Comparison of ENCODE assay signal across 10 mouse cellular contexts in genomic region chr6:115006948-115007347, GRCm38 (mm10). TPM values are rescaled to one million over a fixed set of nuclear protein-coding genes. Genes with fewer than 3 reads are reported as not detected.
DNase-seq lines count a peak whose midpoint lies in the region; ATAC-seq lines count a peak whose summit lies in the region.
"Had no signal": no experiment of that assay in that cellular context is flagged by ENCODE, and none has a peak within 500 bp of the region (broad histone marks: within the 10 kb centered on the region; RNA-seq: fewer than 3 reads in every experiment).

No protein-coding gene starts in this region.

- ATAC-seq in midbrain, embryonic 11.5 days (ENCODE audit: low FRiP score), result peak; percentile 38; the same call in 1 of the 2 replicates
- ATAC-seq in midbrain, embryonic 15.5 days (replicated peaks), result no peak
- no peak for ATAC-seq in embryonic facial prominence, embryonic 15.5 days (ENCODE audit: insufficient number of reproducible peaks, low FRiP score, low TSS enrichment, low read depth)
- no peak for ATAC-seq in midbrain, embryonic 14.5 days (ENCODE audit: low FRiP score, low TSS enrichment)

- H3K4me1 ChIP-seq in midbrain, embryonic 11.5 days (ENCODE audit: control insufficient read depth, insufficient read depth, low read length), result peaks cover 8% of the 10 kb centered on the region; the same call in 1 of the 2 replicates
- peaks cover 9% of the 10 kb centered on the region for H3K4me1 ChIP-seq in midbrain, embryonic 15.5 days
- H3K4me1 ChIP-seq in embryonic facial prominence, embryonic 15.5 days, result peaks cover 24% of the 10 kb centered on the region
- H3K4me1 ChIP-seq in midbrain, embryonic 14.5 days (ENCODE audit: control insufficient read depth, insufficient read depth, low read length), result 0 out of 2 replicates have a peak, but pooled peaks cover 5% of the 10 kb centered on the region

- H3K9me3 ChIP-seq in midbrain, embryonic 11.5 days (ENCODE audit: control insufficient read depth, low read length), result no peaks in the 10 kb centered on the region
- no peaks in the 10 kb centered on the region for H3K9me3 ChIP-seq in midbrain, embryonic 15.5 days
- no peaks in the 10 kb centered on the region for H3K9me3 ChIP-seq in embryonic facial prominence, embryonic 15.5 days (replicated peaks)
- no peaks in the 10 kb centered on the region for H3K9me3 ChIP-seq in midbrain, embryonic 14.5 days (ENCODE audit: control insufficient read depth, low read length)
- H3K9me3 ChIP-seq: limb, embryonic 13.5 days had no signal

- no peaks in the 10 kb centered on the region for H3K27me3 ChIP-seq in midbrain, embryonic 11.5 days (ENCODE audit: control insufficient read depth, insufficient read depth, low read length)
- H3K27me3 ChIP-seq in midbrain, embryonic 15.5 days (replicated peaks), result no peaks in the 10 kb centered on the region
- no peaks in the 10 kb centered on the region for H3K27me3 ChIP-seq in embryonic facial prominence, embryonic 15.5 days
- H3K27me3 ChIP-seq in midbrain, embryonic 14.5 days (ENCODE audit: control insufficient read depth, insufficient read depth, low read length), result no peaks in the 10 kb centered on the region
- H3K27me3 ChIP-seq: limb, embryonic 13.5 days; Patski had no signal

- intact Hi-C loops in left cerebral cortex, postnatal 4 days (cut with DNase I), result no loop called here

- H3K27ac ChIP-seq in midbrain, embryonic 11.5 days (ENCODE audit: low read depth, low read length), result no peak overlapping the region
- H3K27ac ChIP-seq in midbrain, embryonic 15.5 days, result no peak overlapping the region
- peak overlapping the region; percentile 1; the same call in 1 of the 2 replicates for H3K27ac ChIP-seq in embryonic facial prominence, embryonic 15.5 days (replicated peaks)
- H3K27ac ChIP-seq in midbrain, embryonic 14.5 days (replicated peaks; ENCODE audit: low read depth, low read length), result no peak overlapping the region
- H3K27ac ChIP-seq: limb, embryonic 13.5 days had no signal

- DNase-seq in midbrain, embryonic 11.5 days (ENCODE audit: low spot score, missing footprints), result peak; percentile 88
- DNase-seq in heart, postnatal 4 days, result peak; percentile 50
- peak; percentile 23 for DNase-seq in midbrain, embryonic 14.5 days
- no peak for DNase-seq in thymus, postnatal 0 days (ENCODE audit: low spot score)
- no peak for DNase-seq in ovary, postnatal 14 days (ENCODE audit: low spot score)
- DNase-seq in left cerebral cortex, postnatal 4 days, result no peak

- peaks cover 2% of the 10 kb centered on the region; the same call in 1 of the 2 replicates for H3K36me3 ChIP-seq in midbrain, embryonic 11.5 days (ENCODE audit: control insufficient read depth, insufficient read depth, low read length)
- no peaks in the 10 kb centered on the region; the same call in 1 of the 2 replicates for H3K36me3 ChIP-seq in midbrain, embryonic 15.5 days (replicated peaks)
- H3K36me3 ChIP-seq in embryonic facial prominence, embryonic 15.5 days, result peaks cover 19% of the 10 kb centered on the region; the same call in 1 of the 2 replicates
- peaks cover 33% of the 10 kb centered on the region for H3K36me3 ChIP-seq in midbrain, embryonic 14.5 days (ENCODE audit: control insufficient read depth, insufficient read depth, low read length)

- H3K4me3 ChIP-seq in midbrain, embryonic 11.5 days (ENCODE audit: low read depth, low read length), result no peak overlapping the region
- no peak overlapping the region for H3K4me3 ChIP-seq in midbrain, embryonic 15.5 days
- no peak overlapping the region for H3K4me3 ChIP-seq in embryonic facial prominence, embryonic 15.5 days (replicated peaks)
- H3K4me3 ChIP-seq in midbrain, embryonic 14.5 days (replicated peaks; ENCODE audit: low read depth, low read length), result no peak overlapping the region
- H3K4me3 ChIP-seq: limb, embryonic 13.5 days had no signal

- WGBS in midbrain, embryonic 11.5 days, result 36% methylated on average over 6 of the region's 6 CpGs
- WGBS in midbrain, embryonic 15.5 days, result 38% methylated on average over 6 of the region's 6 CpGs
- WGBS in embryonic facial prominence, embryonic 15.5 days, result 53% methylated on average over 6 of the region's 6 CpGs
- WGBS in midbrain, embryonic 14.5 days, result 29% methylated on average over 6 of the region's 6 CpGs

- H3K4me2 ChIP-seq in midbrain, embryonic 11.5 days, result no peak overlapping the region
- no peak overlapping the region for H3K4me2 ChIP-seq in midbrain, embryonic 15.5 days
- H3K4me2 ChIP-seq in embryonic facial prominence, embryonic 15.5 days (replicated peaks), result no peak overlapping the region
- no peak overlapping the region for H3K4me2 ChIP-seq in midbrain, embryonic 14.5 days (ENCODE audit: low read length)
- H3K4me2 ChIP-seq: limb, embryonic 13.5 days had no signal

- H3K9ac ChIP-seq in midbrain, embryonic 11.5 days (ENCODE audit: low read length), result peak overlapping the region; percentile 40
- H3K9ac ChIP-seq in midbrain, embryonic 15.5 days, result no peak overlapping the region
- no peak overlapping the region for H3K9ac ChIP-seq in embryonic facial prominence, embryonic 15.5 days
- H3K9ac ChIP-seq in midbrain, embryonic 14.5 days (replicated peaks; ENCODE audit: low read length), result no peak overlapping the region
- H3K9ac ChIP-seq: limb, embryonic 13.5 days had no signal

RNA-seq across cellular contexts. Expression of gene Tamm41, which starts 30.7 kb away (rescaled TPM):
- polyA plus RNA-seq in midbrain, embryonic 11.5 days (2014; fragmentation: Nextera tagmentation; extraction: Ambion mirVana), result 71.2 and 76.9 TPM in 2 replicates
- 51.0 and 53.7 TPM in 2 replicates for polyA plus RNA-seq in midbrain, embryonic 15.5 days (2015; fragmentation: Nextera tagmentation; extraction: Ambion mirVana)
- polyA plus RNA-seq in embryonic facial prominence, embryonic 15.5 days (2015; fragmentation: Nextera tagmentation; extraction: Ambion mirVana), result 51.9 and 54.7 TPM in 2 replicates
- 10 to 100 TPM; 23.3 to 25.3 TPM for total RNA-seq in heart, postnatal 4 days (2021)
- 53.4 and 55.1 TPM in 2 replicates for polyA plus RNA-seq in midbrain, embryonic 14.5 days (2014; fragmentation: Nextera tagmentation; extraction: Ambion mirVana)
- polyA plus RNA-seq in thymus, postnatal 0 days (2015; fragmentation: Nextera tagmentation; extraction: Ambion mirVana), result 58.2 and 58.8 TPM in 2 replicates
- 10 to 100 TPM; 23.8 to 29.1 TPM for total RNA-seq in left cerebral cortex, postnatal 4 days (2021)

RNA-seq across cellular contexts. Expression of gene Vgll4, which starts 37.2 kb away (rescaled TPM):
- polyA plus RNA-seq in midbrain, embryonic 11.5 days (2014; fragmentation: Nextera tagmentation; extraction: Ambion mirVana), result 48.6 and 54.8 TPM in 2 replicates
- 47.3 and 52.4 TPM in 2 replicates for polyA plus RNA-seq in midbrain, embryonic 15.5 days (2015; fragmentation: Nextera tagmentation; extraction: Ambion mirVana)
- polyA plus RNA-seq in embryonic facial prominence, embryonic 15.5 days (2015; fragmentation: Nextera tagmentation; extraction: Ambion mirVana), result 141 and 143 TPM in 2 replicates
- total RNA-seq in heart, postnatal 4 days (2021), result 10 to 100 TPM; 37.4 to 40.4 TPM
- 32.2 and 42.8 TPM in 2 replicates for polyA plus RNA-seq in midbrain, embryonic 14.5 days (2014; fragmentation: Nextera tagmentation; extraction: Ambion mirVana)
- 74.0 and 90.5 TPM in 2 replicates for polyA plus RNA-seq in thymus, postnatal 0 days (2015; fragmentation: Nextera tagmentation; extraction: Ambion mirVana)
- total RNA-seq in left cerebral cortex, postnatal 4 days (2021), result 10 to 100 TPM; 60.0 to 63.7 TPM

Comparison
In these comparisons a context has a peak if more than half of its experiments do, and no peak if none do; other contexts are left out.
1. DNase-seq: peak in midbrain, embryonic 11.5 days (single experiment), heart, postnatal 4 days (single experiment) and midbrain, embryonic 14.5 days (single experiment); none in thymus, postnatal 0 days (single experiment), ovary, postnatal 14 days (single experiment) and left cerebral cortex, postnatal 4 days (single experiment).